Mouse (Mus musculus): ENCODE results near the gene Sept9. TPM values are rescaled to one million over a fixed set of nuclear protein-coding genes. Genes with fewer than 3 reads are reported as not detected.
A peak's percentile ranks its signal among the peaks of the same experiment; 100 is the strongest.

Sept9 gene
- polyA plus RNA-seq, 1 experiment, result 0.37 TPM

GRCm38 (mm10) chr11:117306311-117307088, 107.0 kb downstream of the Sept9 start:
- Histone ChIP-seq H3K4me1 (ENCODE audit: control insufficient read depth) (peaks cover 20% of the 10 kb centered on the region), H3K4me3 (replicated peaks) (no peak overlapping the region), H3K27me3 (ENCODE audit: control insufficient read depth) (no peaks in the 10 kb centered on the region), H3K9me3 (ENCODE audit: control insufficient read depth, low read length) (no peaks in the 10 kb centered on the region), H3K36me3 (ENCODE audit: control insufficient read depth) (no peaks in the 10 kb centered on the region; the same call in 1 of the 2 replicates)
- TF ChIP-seq TAL1 (IDR thresholded peaks at IDR 0.05; ENCODE audit: low read length) (no peak), GATA1 (IDR thresholded peaks at IDR 0.05; ENCODE audit: low read length) (no peak)

GRCm38 (mm10) chr11:117307895-117308786, 108.7 kb downstream of the Sept9 start:
- H3K9me3 ChIP-seq (ENCODE audit: control insufficient read depth, low read length), result no peaks in the 10 kb centered on the region
- no peak for TF ChIP-seq GATA1 (IDR thresholded peaks at IDR 0.05; ENCODE audit: low read length)
- no peak for TF ChIP-seq TAL1 (IDR thresholded peaks at IDR 0.05; ENCODE audit: low read length)
- H3K4me3 ChIP-seq (replicated peaks), result peak overlapping the region; percentile 40
- peaks cover 20% of the 10 kb centered on the region for H3K4me1 ChIP-seq (ENCODE audit: control insufficient read depth)
- H3K27me3 ChIP-seq (ENCODE audit: control insufficient read depth), result no peaks in the 10 kb centered on the region
- no peaks in the 10 kb centered on the region; the same call in 1 of the 2 replicates for H3K36me3 ChIP-seq (ENCODE audit: control insufficient read depth)

GRCm38 (mm10) chr11:117309108-117309917, 109.9 kb downstream of the Sept9 start:
- Histone ChIP-seq H3K27me3 (ENCODE audit: control insufficient read depth) (no peaks in the 10 kb centered on the region), H3K9me3 (ENCODE audit: control insufficient read depth, low read length) (no peaks in the 10 kb centered on the region), H3K4me3 (replicated peaks) (no peak overlapping the region), H3K36me3 (ENCODE audit: control insufficient read depth) (no peaks in the 10 kb centered on the region; the same call in 1 of the 2 replicates), H3K4me1 (ENCODE audit: control insufficient read depth) (peaks cover 20% of the 10 kb centered on the region)
- TF ChIP-seq GATA1 (IDR thresholded peaks at IDR 0.05; ENCODE audit: low read length), result no peak
- no peak for TF ChIP-seq TAL1 (IDR thresholded peaks at IDR 0.05; ENCODE audit: low read length)

- Histone ChIP-seq H3K36me3 (ENCODE audit: control insufficient read depth) (no peaks in the 10 kb centered on the region; the same call in 1 of the 2 replicates), H3K4me1 (ENCODE audit: control insufficient read depth) (peaks cover 20% of the 10 kb centered on the region), H3K27me3 (ENCODE audit: control insufficient read depth) (no peaks in the 10 kb centered on the region), H3K9me3 (ENCODE audit: control insufficient read depth, low read length) (no peaks in the 10 kb centered on the region), H3K4me3 (replicated peaks) (no peak overlapping the region)
- TF ChIP-seq GATA1 (IDR thresholded peaks at IDR 0.05; ENCODE audit: low read length), result no peak
- no peak for TF ChIP-seq TAL1 (IDR thresholded peaks at IDR 0.05; ENCODE audit: low read length)
These were observed 110.4 kb downstream of the Sept9 start for GRCm38 (mm10) chr11:117309918-117310287.

- no peaks in the 10 kb centered on the region; the same call in 1 of the 2 replicates for H3K36me3 ChIP-seq (ENCODE audit: control insufficient read depth)
- no peak for TF ChIP-seq GATA1 (IDR thresholded peaks at IDR 0.05; ENCODE audit: low read length)
- no peak for TF ChIP-seq TAL1 (IDR thresholded peaks at IDR 0.05; ENCODE audit: low read length)
- no peaks in the 10 kb centered on the region for H3K27me3 ChIP-seq (ENCODE audit: control insufficient read depth)
- H3K4me1 ChIP-seq (ENCODE audit: control insufficient read depth), result peaks cover 20% of the 10 kb centered on the region
- no peaks in the 10 kb centered on the region for H3K9me3 ChIP-seq (ENCODE audit: control insufficient read depth, low read length)
- H3K4me3 ChIP-seq (replicated peaks), result no peak overlapping the region
These were observed 111.1 kb downstream of the Sept9 start for GRCm38 (mm10) chr11:117310341-117311107.

GRCm38 (mm10) chr11:117311127-117311800, 111.8 kb downstream of the Sept9 start:
- TF ChIP-seq TAL1 (IDR thresholded peaks at IDR 0.05; ENCODE audit: low read length), result no peak
- TF ChIP-seq GATA1 (IDR thresholded peaks at IDR 0.05; ENCODE audit: low read length), result no peak
- Histone ChIP-seq H3K9me3 (ENCODE audit: control insufficient read depth, low read length) (no peaks in the 10 kb centered on the region), H3K4me1 (ENCODE audit: control insufficient read depth) (peaks cover 20% of the 10 kb centered on the region), H3K36me3 (ENCODE audit: control insufficient read depth) (no peaks in the 10 kb centered on the region; the same call in 1 of the 2 replicates), H3K4me3 (replicated peaks) (no peak overlapping the region), H3K27me3 (ENCODE audit: control insufficient read depth) (no peaks in the 10 kb centered on the region)

GRCm38 (mm10) chr11:117312028-117312901, 112.8 kb downstream of the Sept9 start:
- H3K9me3 ChIP-seq (ENCODE audit: control insufficient read depth, low read length), result no peaks in the 10 kb centered on the region
- no peaks in the 10 kb centered on the region for H3K36me3 ChIP-seq (ENCODE audit: control insufficient read depth)
- TF ChIP-seq GATA1 (IDR thresholded peaks at IDR 0.05; ENCODE audit: low read length) (no peak), TAL1 (IDR thresholded peaks at IDR 0.05; ENCODE audit: low read length) (no peak)
- no peak overlapping the region for H3K4me3 ChIP-seq (replicated peaks)
- peaks cover 27% of the 10 kb centered on the region for H3K4me1 ChIP-seq (ENCODE audit: control insufficient read depth)
- peaks cover 4% of the 10 kb centered on the region; the same call in 1 of the 2 replicates for H3K27me3 ChIP-seq (ENCODE audit: control insufficient read depth)
